Mouse (Mus musculus): ENCODE measurements around the gene Map7.

DNA sequence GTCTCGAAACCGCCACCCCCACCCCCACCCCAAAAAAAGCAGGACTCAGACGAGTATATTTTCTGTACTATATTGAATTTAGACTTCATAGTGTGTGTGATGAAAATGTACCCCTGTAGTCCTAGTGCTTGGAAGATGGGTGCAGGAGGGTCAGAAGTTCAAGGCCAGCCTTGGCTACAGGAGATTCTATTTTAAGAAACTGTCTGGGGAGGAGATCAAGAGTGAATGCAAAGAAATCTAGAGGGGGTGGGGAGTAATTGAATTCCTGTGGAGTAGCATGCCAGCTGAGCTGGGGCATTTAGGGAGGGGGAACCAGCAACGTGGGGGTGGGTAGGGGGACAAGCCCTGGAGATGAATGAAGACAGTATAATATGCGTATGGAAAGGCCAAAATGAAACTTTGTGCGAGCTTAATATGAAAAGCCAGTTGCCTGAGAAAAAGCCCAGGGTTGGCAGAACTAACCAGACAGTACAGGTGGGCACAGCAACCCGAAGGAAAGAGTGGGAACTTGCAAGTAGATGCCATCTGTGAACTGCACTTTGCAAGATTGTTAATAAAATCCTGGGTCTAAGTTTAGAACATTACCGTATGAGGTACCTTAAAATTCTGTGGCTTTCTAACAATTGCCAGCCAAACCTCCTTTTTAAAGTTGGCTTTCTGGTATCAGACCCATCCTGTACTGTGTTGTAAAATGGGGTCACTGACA lies 8.9 kb downstream of the Map7 start:
- TF ChIP-seq POLR2A (IDR thresholded peaks at IDR 0.05; ENCODE audit: borderline replicate concordance, insufficient read depth, low read length) (no peak), CTCF (IDR thresholded peaks at IDR 0.05; ENCODE audit: borderline replicate concordance, insufficient read depth, low read depth, low read length) (no peak)
